Mouse (Mus musculus): Measurements from ENCODE around the gene Olfr625-ps1. TPM values are rescaled to one million over a fixed set of nuclear protein-coding genes. Genes with fewer than 3 reads are reported as not detected.
"Not testable (repeated sequence)": the region's sequence is repeated elsewhere in the genome, so short reads cannot be mapped to it uniquely, and the experiment has no call there.

Olfr625-ps1 gene
- polyA plus RNA-seq, 1 experiment from 2014 or later, result not detected

DNA sequence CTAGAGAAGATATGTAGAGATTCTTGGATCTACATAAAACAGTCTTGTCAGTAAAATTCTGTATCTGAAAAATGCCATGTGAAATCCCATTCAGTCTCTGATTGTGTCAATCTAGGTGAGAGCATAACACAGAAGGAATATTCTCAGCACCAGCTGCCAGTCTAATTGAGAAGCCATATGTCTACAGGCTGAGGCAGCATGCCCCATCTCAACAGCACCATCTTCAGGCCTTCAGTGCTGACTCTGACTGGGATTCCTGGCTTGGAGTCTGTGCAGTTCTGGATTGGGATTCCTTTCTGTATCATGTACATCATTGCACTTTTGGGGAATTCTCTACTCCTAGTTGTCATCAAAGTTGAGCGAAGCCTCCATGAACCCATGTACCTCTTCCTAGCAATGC lies 33.9 kb downstream of the Olfr625-ps1 start:
- H3K4me2 ChIP-seq (ENCODE audit: low read length); H3K4me3 ChIP-seq (ENCODE audit: low read depth, low read length); H3K36me3 ChIP-seq (ENCODE audit: control insufficient read depth, insufficient read depth, low read length); H3K9ac ChIP-seq (ENCODE audit: low read length); H3K4me1 ChIP-seq (replicated peaks; ENCODE audit: control insufficient read depth, insufficient read depth, low read length); H3K9me3 ChIP-seq (ENCODE audit: control insufficient read depth, low read length); H3K27ac ChIP-seq (ENCODE audit: low read depth); ATAC-seq (replicated peaks; ENCODE audit: low FRiP score, low TSS enrichment, low read depth); H3K27me3 ChIP-seq (replicated peaks; ENCODE audit: control insufficient read depth, insufficient read depth, low read length); DNase-seq (ENCODE audit: low spot score): not testable (repeated sequence)
- 91% methylated on average over 1 of the region's 1 CpGs for WGBS

DNA sequence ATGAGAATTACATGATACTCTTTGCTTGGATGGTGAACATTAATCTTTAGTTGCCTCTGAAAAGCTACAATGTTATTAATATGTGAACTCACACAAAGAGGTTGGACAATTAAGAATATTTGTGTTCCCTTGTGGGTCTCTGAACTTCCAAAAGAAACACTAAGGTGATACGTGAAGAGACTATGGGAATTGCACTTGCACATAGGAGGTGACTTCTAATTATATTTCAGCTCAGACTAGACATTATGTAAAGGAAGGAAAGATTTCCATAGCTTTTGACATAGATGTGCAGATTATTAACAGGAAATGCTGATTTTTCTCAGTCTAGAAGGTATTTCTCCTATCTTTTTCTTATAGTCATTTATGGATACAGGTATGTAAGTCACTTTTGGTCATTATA lies 47.6 kb downstream of the Olfr625-ps1 start, which contains the start of gene Olfr628:
Olfr628 (plus strand) TSS at position 301 of the 400 bp plus-strand sequence.
- no peaks in the 10 kb centered on the region for H3K27me3 ChIP-seq (replicated peaks; ENCODE audit: control insufficient read depth, insufficient read depth, low read length)
- no peak within 1 kb of the TSS for H3K9ac ChIP-seq (ENCODE audit: low read length)
- no peak within 1 kb of the TSS for H3K4me3 ChIP-seq (ENCODE audit: low read depth, low read length)
- H3K9me3 ChIP-seq (ENCODE audit: control insufficient read depth, low read length), result no peaks in the 10 kb centered on the region
- no peaks in the 10 kb centered on the region for H3K36me3 ChIP-seq (ENCODE audit: control insufficient read depth, insufficient read depth, low read length)
- no peak within 1 kb of the TSS for H3K4me2 ChIP-seq (ENCODE audit: low read length)
- WGBS, result 88% methylated on average over 1 of the region's 1 CpGs
- H3K27ac ChIP-seq (ENCODE audit: low read depth), result no peak within 1 kb of the TSS
- no peak for ATAC-seq (replicated peaks; ENCODE audit: low FRiP score, low TSS enrichment, low read depth)
- DNase-seq (ENCODE audit: low spot score), result no peak
- no peaks in the 10 kb centered on the region for H3K4me1 ChIP-seq (replicated peaks; ENCODE audit: control insufficient read depth, insufficient read depth, low read length)

Other genes starting within 250 kb of the Olfr625-ps1 start
- gene Olfr605, start 237.3 kb upstream of the Olfr625-ps1 start, polyA plus RNA-seq (2014; fragmentation: Nextera tagmentation; extraction: Ambion mirVana), result not detected in 2 replicates
- gene Olfr606, start 233.7 kb upstream of the Olfr625-ps1 start, polyA plus RNA-seq (2014; fragmentation: Nextera tagmentation; extraction: Ambion mirVana), result not detected in 2 replicates
- not detected in 2 replicates for gene Olfr607, start 218.6 kb upstream of the Olfr625-ps1 start, polyA plus RNA-seq (2014; fragmentation: Nextera tagmentation; extraction: Ambion mirVana)
- not detected in 2 replicates for gene Olfr608, start 212.8 kb upstream of the Olfr625-ps1 start, polyA plus RNA-seq (2014; fragmentation: Nextera tagmentation; extraction: Ambion mirVana)
- gene Olfr609, start 184.7 kb upstream of the Olfr625-ps1 start, polyA plus RNA-seq (2014; fragmentation: Nextera tagmentation; extraction: Ambion mirVana), result not detected in 2 replicates
- not detected in 2 replicates for gene Olfr610, start 170.6 kb upstream of the Olfr625-ps1 start, polyA plus RNA-seq (2014; fragmentation: Nextera tagmentation; extraction: Ambion mirVana)
- gene Olfr611, start 161.9 kb upstream of the Olfr625-ps1 start, polyA plus RNA-seq (2014; fragmentation: Nextera tagmentation; extraction: Ambion mirVana), result not detected in 2 replicates
- not detected in 2 replicates for gene Olfr612, start 140.0 kb upstream of the Olfr625-ps1 start, polyA plus RNA-seq (2014; fragmentation: Nextera tagmentation; extraction: Ambion mirVana)
- not detected in 2 replicates for gene Olfr613, start 134.6 kb upstream of the Olfr625-ps1 start, polyA plus RNA-seq (2014; fragmentation: Nextera tagmentation; extraction: Ambion mirVana)
- gene Olfr615, start 126.6 kb upstream of the Olfr625-ps1 start, polyA plus RNA-seq (2014; fragmentation: Nextera tagmentation; extraction: Ambion mirVana), result not detected in 2 replicates
- gene Olfr616, start 113.6 kb upstream of the Olfr625-ps1 start, polyA plus RNA-seq (2014; fragmentation: Nextera tagmentation; extraction: Ambion mirVana), result not detected in 2 replicates
- not detected in 2 replicates for gene Olfr617, start 109.7 kb upstream of the Olfr625-ps1 start, polyA plus RNA-seq (2014; fragmentation: Nextera tagmentation; extraction: Ambion mirVana)
- not detected in 2 replicates for gene Olfr618, start 92.6 kb upstream of the Olfr625-ps1 start, polyA plus RNA-seq (2014; fragmentation: Nextera tagmentation; extraction: Ambion mirVana)
- not detected in 2 replicates for gene Olfr619, start 82.1 kb upstream of the Olfr625-ps1 start, polyA plus RNA-seq (2014; fragmentation: Nextera tagmentation; extraction: Ambion mirVana)
- gene Olfr620, start 70.2 kb upstream of the Olfr625-ps1 start, polyA plus RNA-seq (2014; fragmentation: Nextera tagmentation; extraction: Ambion mirVana), result not detected in 2 replicates
- not detected in 2 replicates for gene Olfr622, start 40.0 kb upstream of the Olfr625-ps1 start, polyA plus RNA-seq (2014; fragmentation: Nextera tagmentation; extraction: Ambion mirVana)
- not detected in 2 replicates for gene Olfr623, start 19.0 kb upstream of the Olfr625-ps1 start, polyA plus RNA-seq (2014; fragmentation: Nextera tagmentation; extraction: Ambion mirVana)
- 0.03 TPM in 1 of 2 replicates, not detected in the other for gene Olfr624, start 11.5 kb upstream of the Olfr625-ps1 start, polyA plus RNA-seq (2014; fragmentation: Nextera tagmentation; extraction: Ambion mirVana)
- gene Olfr243, start 32.0 kb downstream of the Olfr625-ps1 start, polyA plus RNA-seq (2014; fragmentation: Nextera tagmentation; extraction: Ambion mirVana), result not detected in 2 replicates
- gene Olfr628, start 47.7 kb downstream of the Olfr625-ps1 start, polyA plus RNA-seq (2014; fragmentation: Nextera tagmentation; extraction: Ambion mirVana), result not detected in 2 replicates
- gene Olfr629, start 62.2 kb downstream of the Olfr625-ps1 start, polyA plus RNA-seq (2014; fragmentation: Nextera tagmentation; extraction: Ambion mirVana), result not detected in 2 replicates
- gene Olfr630, start 74.6 kb downstream of the Olfr625-ps1 start, polyA plus RNA-seq (2014; fragmentation: Nextera tagmentation; extraction: Ambion mirVana), result not detected in 2 replicates
- not detected in 2 replicates for gene Olfr69, start 88.9 kb downstream of the Olfr625-ps1 start, polyA plus RNA-seq (2014; fragmentation: Nextera tagmentation; extraction: Ambion mirVana)
- gene Olfr68, start 97.0 kb downstream of the Olfr625-ps1 start, polyA plus RNA-seq (2014; fragmentation: Nextera tagmentation; extraction: Ambion mirVana), result not detected in 2 replicates
- not detected in 2 replicates for gene Olfr67, start 109.1 kb downstream of the Olfr625-ps1 start, polyA plus RNA-seq (2014; fragmentation: Nextera tagmentation; extraction: Ambion mirVana)
- 1,233 and 1,868 TPM in 2 replicates for gene Hbb-bt, start 131.3 kb downstream of the Olfr625-ps1 start, polyA plus RNA-seq (2014; fragmentation: Nextera tagmentation; extraction: Ambion mirVana)
- gene Hbb-bs, start 145.4 kb downstream of the Olfr625-ps1 start, polyA plus RNA-seq (2014; fragmentation: Nextera tagmentation; extraction: Ambion mirVana), result 2,953 and 4,508 TPM in 2 replicates
- gene Hbb-bh2, start 157.8 kb downstream of the Olfr625-ps1 start, polyA plus RNA-seq (2014; fragmentation: Nextera tagmentation; extraction: Ambion mirVana), result not detected in 2 replicates
- gene Hbb-bh1, start 160.4 kb downstream of the Olfr625-ps1 start, polyA plus RNA-seq (2014; fragmentation: Nextera tagmentation; extraction: Ambion mirVana), result 4.9 and 8.3 TPM in 2 replicates
- 727 and 736 TPM in 2 replicates for gene Hbb-y, start 170.5 kb downstream of the Olfr625-ps1 start, polyA plus RNA-seq (2014; fragmentation: Nextera tagmentation; extraction: Ambion mirVana)
- not detected in 2 replicates for gene Olfr66, start 203.5 kb downstream of the Olfr625-ps1 start, polyA plus RNA-seq (2014; fragmentation: Nextera tagmentation; extraction: Ambion mirVana)
- gene Olfr64, start 211.8 kb downstream of the Olfr625-ps1 start, polyA plus RNA-seq (2014; fragmentation: Nextera tagmentation; extraction: Ambion mirVana), result not detected in 2 replicates
- gene Olfr65, start 220.8 kb downstream of the Olfr625-ps1 start, polyA plus RNA-seq (2014; fragmentation: Nextera tagmentation; extraction: Ambion mirVana), result not detected in 2 replicates
- gene Olfr631, start 246.1 kb downstream of the Olfr625-ps1 start, polyA plus RNA-seq (2014; fragmentation: Nextera tagmentation; extraction: Ambion mirVana), result not detected in 2 replicates